Mouse (Mus musculus): Measurements from ENCODE around the gene Ephx3. TPM values are rescaled to one million over a fixed set of nuclear protein-coding genes. Genes with fewer than 3 reads are reported as not detected.

The Ephx3 gene
- polyA plus RNA-seq, 1 experiment, result not detected

DNA sequence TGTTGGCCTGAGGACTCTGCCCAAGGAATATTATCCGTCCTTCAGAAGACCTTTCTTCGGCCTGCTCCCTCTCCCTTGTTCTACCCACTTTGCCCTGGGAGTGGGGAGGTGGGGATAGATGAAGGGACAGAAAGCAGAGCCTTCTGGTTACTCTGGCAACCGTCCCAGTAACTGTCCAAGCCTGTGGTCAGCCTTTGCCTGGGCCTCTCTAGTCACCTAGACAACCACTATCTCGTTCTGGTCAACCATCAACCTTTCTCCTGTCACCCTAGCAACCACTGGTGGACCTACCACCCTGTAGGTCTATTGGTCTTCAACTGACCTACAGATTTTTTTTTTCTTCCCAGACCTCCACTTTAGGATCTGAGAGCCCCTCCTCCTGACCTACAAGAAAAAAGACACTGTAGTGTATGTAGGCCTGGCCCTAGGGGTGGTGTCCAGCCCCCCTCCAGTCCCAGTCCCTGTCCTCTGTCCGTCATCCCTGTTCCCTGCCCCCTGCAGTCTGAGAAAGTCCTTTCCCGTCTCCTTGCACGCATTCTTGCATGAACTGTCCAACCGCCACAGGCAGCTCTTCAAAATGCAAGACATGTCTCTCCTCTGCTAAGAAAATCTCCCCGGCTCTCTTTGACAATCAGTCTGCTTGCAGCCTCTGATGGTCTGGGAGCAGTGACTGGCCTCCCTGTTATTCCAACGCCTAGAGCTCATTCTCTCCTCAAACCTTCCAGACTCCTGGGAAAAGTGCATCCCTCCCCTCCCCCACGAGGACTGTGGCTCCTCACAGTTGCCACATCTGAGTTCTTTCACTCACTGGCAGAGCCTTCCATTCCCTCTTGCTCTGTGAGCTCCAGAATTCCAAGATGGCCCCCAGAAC, 9.5 kb downstream of the Ephx3 start:
- Histone ChIP-seq H3K36me3 (replicated peaks; ENCODE audit: low read length) (peaks cover 3% of the 10 kb centered on the region), H3K27me3 (replicated peaks) (peaks cover 49% of the 10 kb centered on the region), H3K4me1 (peaks cover 12% of the 10 kb centered on the region), H3K4me3 (replicated peaks) (no peak overlapping the region), H3K9me3 (no peaks in the 10 kb centered on the region)
- TF ChIP-seq FLI1 (IDR thresholded peaks at IDR 0.05; ENCODE audit: low read length), result no peak
- no peak for TF ChIP-seq GATA1 (IDR thresholded peaks at IDR 0.05; ENCODE audit: borderline replicate concordance, low read length)

DNA sequence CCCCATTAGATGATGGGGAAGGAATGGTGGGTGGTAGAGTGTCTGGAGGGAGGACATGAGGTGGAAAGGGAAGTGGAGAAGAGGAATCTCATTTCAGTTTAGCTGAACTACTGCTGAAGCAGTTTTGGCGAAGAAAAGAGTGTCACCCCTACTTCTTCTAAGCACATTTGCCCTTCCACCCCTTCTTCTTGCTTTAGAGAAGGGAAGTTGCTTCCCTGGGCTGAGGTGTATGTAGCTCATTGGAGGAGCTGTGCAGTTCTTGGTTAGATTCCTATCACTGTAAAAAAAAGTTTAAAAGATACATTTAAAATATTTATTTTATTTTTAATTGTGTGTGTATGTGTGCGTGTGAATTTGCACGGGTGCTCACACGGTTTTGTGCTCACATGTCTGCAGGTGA, 12.4 kb downstream of the Ephx3 start:
- peaks cover 46% of the 10 kb centered on the region for H3K27me3 ChIP-seq (replicated peaks)
- H3K9me3 ChIP-seq, result no peaks in the 10 kb centered on the region
- no peaks in the 10 kb centered on the region for H3K36me3 ChIP-seq (replicated peaks; ENCODE audit: low read length)
- H3K4me1 ChIP-seq, result peaks cover 25% of the 10 kb centered on the region
- TF ChIP-seq FLI1 (IDR thresholded peaks at IDR 0.05; ENCODE audit: low read length) (no peak), GATA1 (IDR thresholded peaks at IDR 0.05; ENCODE audit: borderline replicate concordance, low read length) (no peak)
- no peak overlapping the region for H3K4me3 ChIP-seq (replicated peaks)

DNA sequence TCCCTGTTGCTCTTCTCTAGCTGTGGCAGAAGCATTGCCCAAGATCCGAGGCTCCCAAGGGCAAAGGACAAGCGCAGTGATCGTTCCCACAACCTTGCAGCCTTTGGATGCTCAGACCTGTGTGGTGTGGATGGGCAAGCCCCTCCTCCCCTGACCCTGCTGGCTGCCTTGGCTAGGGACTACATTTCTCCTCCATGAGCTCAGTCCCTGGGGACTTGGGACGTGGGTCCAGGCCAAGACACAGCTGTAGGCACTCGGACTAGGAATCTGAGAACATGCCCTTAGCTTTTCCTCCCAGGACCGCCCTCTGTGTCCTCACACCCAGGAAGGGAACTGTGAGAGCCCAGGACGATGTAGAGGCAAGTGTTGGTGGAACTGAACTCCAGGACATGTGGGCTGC, 16.2 kb downstream of the Ephx3 start:
- Histone ChIP-seq H3K9me3 (no peaks in the 10 kb centered on the region), H3K4me1 (peaks cover 33% of the 10 kb centered on the region), H3K27me3 (replicated peaks) (peaks cover 32% of the 10 kb centered on the region), H3K4me3 (replicated peaks) (no peak overlapping the region), H3K36me3 (replicated peaks; ENCODE audit: low read length) (no peaks in the 10 kb centered on the region)
- no peak for TF ChIP-seq GATA1 (IDR thresholded peaks at IDR 0.05; ENCODE audit: borderline replicate concordance, low read length)
- no peak for TF ChIP-seq FLI1 (IDR thresholded peaks at IDR 0.05; ENCODE audit: low read length)

DNA sequence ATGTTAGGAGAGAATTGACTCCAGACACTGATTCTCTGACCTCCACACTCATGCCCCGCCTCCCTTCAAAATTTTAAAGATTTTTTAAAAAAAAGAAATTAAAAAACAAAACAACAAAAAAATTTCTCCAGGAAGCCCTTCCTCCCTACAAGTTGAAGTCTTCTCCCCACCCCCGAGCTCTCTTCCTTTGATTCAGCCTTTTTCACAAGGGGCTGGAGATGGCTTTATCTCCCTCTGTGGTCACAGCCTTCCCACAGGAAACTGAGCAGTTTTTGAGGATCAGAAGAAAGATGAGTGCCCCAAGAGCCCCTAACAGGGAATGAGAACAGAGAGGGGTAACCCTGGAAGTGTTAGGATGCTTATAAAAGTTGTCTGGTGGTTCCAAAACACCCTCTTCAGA, 16.9 kb downstream of the Ephx3 start:
- Histone ChIP-seq H3K9me3 (no peaks in the 10 kb centered on the region), H3K4me3 (replicated peaks) (no peak overlapping the region), H3K27me3 (replicated peaks) (peaks cover 37% of the 10 kb centered on the region), H3K4me1 (peaks cover 33% of the 10 kb centered on the region), H3K36me3 (replicated peaks; ENCODE audit: low read length) (no peaks in the 10 kb centered on the region)
- no peak for TF ChIP-seq GATA1 (IDR thresholded peaks at IDR 0.05; ENCODE audit: borderline replicate concordance, low read length)
- no peak for TF ChIP-seq FLI1 (IDR thresholded peaks at IDR 0.05; ENCODE audit: low read length)

DNA sequence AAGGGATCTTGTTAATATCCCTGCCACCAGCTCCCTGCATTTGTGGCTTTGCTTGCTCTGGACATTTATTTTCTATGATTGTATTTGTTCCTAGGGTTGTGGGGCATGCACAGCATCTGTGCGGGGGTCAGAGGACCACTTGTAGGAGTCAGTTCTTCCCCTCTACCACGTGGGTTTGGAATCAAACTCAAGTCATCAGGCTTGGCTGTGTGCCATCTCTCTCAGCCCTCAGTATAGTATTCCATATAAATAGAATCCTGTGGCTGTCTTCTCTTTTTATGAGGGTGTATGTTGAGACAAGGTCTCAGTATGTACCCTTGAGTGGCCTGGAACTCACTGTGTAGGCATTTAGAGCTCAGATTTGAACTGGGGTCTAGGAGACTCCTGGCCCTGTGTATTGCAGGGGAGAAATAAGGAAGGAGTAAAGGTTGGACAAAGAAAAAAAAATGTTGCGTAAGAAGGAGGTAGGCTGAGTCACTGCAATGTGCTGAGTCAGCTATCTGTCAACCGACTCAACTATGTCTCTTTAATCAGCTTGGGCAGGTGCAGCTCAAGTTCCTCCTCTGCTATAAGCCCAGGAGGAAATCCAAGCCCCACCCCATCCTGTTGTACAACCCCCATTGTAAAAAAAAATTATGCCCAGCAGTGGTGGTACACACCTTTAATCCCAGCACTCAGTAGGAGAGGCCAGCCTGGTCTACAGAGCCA, 19.7 kb downstream of the Ephx3 start:
- no peak for TF ChIP-seq FLI1 (IDR thresholded peaks at IDR 0.05; ENCODE audit: low read length)
- no peak for TF ChIP-seq GATA1 (IDR thresholded peaks at IDR 0.05; ENCODE audit: borderline replicate concordance, low read length)
- Histone ChIP-seq H3K9me3 (no peaks in the 10 kb centered on the region), H3K36me3 (replicated peaks; ENCODE audit: low read length) (no peaks in the 10 kb centered on the region), H3K4me3 (replicated peaks) (no peak overlapping the region), H3K4me1 (peaks cover 55% of the 10 kb centered on the region), H3K27me3 (replicated peaks) (peaks cover 54% of the 10 kb centered on the region)

DNA sequence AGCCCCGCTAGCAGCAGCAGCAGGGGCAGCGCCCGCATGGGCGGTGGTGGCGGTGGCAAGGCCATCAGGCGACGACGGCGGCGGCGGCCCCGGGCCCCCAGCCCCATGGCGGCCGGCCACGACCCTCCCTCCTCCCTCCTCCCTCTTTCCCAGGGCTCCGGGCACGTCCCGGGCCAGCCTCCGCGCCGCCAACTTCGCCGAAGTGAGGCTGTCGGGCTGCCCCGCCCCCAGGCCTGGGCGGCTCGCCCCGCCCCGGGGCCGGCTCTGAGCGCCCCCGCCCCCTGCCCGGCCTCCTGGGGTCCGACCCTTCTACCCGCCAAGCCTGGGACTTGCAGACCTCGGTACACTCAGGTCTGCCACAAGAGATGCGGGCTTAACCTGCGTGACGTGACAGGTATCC, 22.7 kb downstream of the Ephx3 start, which contains the start of gene Notch3:
Gene Notch3 (minus strand): TSS at position 166 of the 400 bp plus-strand sequence.
- no peak for TF ChIP-seq FLI1 (IDR thresholded peaks at IDR 0.05; ENCODE audit: low read length)
- TF ChIP-seq GATA1 (IDR thresholded peaks at IDR 0.05; ENCODE audit: borderline replicate concordance, low read length), result no peak
- no peaks in the 10 kb centered on the region for H3K9me3 ChIP-seq
- H3K4me1 ChIP-seq, result peaks cover 58% of the 10 kb centered on the region
- H3K36me3 ChIP-seq (replicated peaks; ENCODE audit: low read length), result no peaks in the 10 kb centered on the region
- peaks cover 70% of the 10 kb centered on the region for H3K27me3 ChIP-seq (replicated peaks)
- peak within 1 kb of the TSS; percentile 88 for H3K4me3 ChIP-seq (replicated peaks)

DNA sequence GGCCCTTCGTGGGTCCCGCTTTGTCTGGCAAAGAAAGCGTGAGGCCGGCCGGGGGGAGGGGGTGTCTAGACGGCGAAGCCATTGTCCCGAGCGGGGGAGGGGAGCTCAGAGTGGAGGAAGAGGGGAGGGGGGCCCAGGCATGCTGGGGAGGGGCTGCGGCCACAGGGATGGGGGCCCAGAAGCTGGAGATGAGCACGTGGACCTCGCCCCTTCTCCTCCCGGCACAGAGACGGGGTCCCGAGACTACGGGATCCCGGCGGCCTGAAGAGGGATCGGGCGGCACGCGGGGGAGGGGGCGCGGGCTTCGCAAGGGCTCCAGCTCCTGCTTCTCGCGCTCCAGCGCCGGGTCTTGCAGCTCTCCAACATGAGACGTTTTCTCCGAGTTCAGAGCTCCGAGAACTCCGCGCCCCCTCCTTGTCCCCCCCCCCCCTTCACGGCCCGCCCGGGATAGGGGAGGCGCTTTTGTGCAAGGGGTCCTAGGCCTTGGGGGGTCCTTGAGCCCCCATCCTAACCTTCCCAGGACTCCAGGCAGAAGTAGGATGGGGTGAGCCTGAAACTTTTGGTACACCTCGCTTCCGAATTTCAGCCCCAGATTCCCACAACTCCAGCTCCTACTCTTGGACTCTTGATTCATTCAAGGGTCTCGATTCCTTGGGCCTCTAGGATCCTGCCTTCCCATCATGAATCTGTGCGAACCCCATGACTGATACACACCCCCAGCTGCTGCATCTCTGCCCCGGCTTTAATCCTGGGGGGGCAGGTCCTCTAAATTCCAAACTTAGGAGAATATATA, 23.4 kb downstream of the Ephx3 start:
- Histone ChIP-seq H3K36me3 (replicated peaks; ENCODE audit: low read length) (no peaks in the 10 kb centered on the region), H3K27me3 (replicated peaks) (peaks cover 76% of the 10 kb centered on the region), H3K4me3 (replicated peaks) (peak overlapping the region; percentile 88), H3K4me1 (peaks cover 64% of the 10 kb centered on the region), H3K9me3 (no peaks in the 10 kb centered on the region)
- TF ChIP-seq GATA1 (IDR thresholded peaks at IDR 0.05; ENCODE audit: borderline replicate concordance, low read length), result no peak
- TF ChIP-seq FLI1 (IDR thresholded peaks at IDR 0.05; ENCODE audit: low read length), result no peak

DNA sequence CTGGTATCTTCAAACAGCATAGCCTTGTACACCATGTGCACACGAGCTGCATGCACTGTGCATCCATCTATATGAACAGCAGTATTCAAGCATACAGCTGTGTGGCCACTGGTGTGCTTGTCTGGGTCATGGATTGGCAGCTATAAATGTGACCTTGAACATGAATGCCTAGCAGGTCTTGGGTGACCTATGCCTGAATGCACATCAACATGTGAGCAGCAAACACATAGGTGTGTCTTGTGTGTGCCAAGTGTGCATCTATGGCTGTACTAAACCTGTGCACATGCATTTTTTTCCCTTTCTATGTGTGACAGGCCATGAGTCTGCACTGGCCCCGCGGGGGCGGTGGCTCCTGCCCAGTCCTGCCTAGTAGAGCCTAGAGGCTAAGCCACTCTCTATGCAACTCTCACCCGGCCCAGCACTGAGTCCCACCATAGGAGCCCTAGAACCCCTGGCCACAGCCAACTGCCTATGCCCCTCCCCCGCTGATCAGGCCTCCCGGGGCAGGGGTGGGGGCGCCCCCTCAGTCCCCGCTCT, 24.0 kb downstream of the Ephx3 start:
- TF ChIP-seq GATA1 (IDR thresholded peaks at IDR 0.05; ENCODE audit: borderline replicate concordance, low read length) (no peak), FLI1 (IDR thresholded peaks at IDR 0.05; ENCODE audit: low read length) (no peak)
- Histone ChIP-seq H3K9me3 (no peaks in the 10 kb centered on the region), H3K4me3 (replicated peaks) (peak overlapping the region; percentile 66), H3K27me3 (replicated peaks) (peaks cover 82% of the 10 kb centered on the region), H3K36me3 (replicated peaks; ENCODE audit: low read length) (no peaks in the 10 kb centered on the region), H3K4me1 (peaks cover 67% of the 10 kb centered on the region)

DNA sequence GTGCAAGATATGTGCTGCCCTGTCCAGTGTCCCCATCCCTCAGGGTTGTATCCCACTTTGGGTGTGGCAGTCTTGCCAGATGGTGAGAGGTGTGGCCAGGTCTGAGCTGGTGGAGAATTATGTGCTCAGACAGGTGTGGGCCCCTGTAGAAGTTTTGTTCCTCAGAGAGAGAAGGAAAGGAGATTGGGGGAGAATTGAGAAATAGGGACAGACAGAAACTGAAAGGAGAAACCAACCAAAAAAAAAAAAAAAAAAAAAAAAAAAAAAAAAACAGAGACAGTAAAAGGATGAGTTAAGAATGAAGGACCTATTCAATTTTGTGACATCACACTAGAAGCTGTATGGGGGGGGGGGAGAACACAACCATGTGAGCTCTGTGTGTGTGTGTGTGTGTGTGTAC, 24.6 kb downstream of the Ephx3 start:
- Histone ChIP-seq H3K9me3 (no peaks in the 10 kb centered on the region), H3K27me3 (replicated peaks) (peaks cover 87% of the 10 kb centered on the region), H3K4me3 (replicated peaks) (peak overlapping the region; percentile 50), H3K4me1 (peaks cover 62% of the 10 kb centered on the region), H3K36me3 (replicated peaks; ENCODE audit: low read length) (no peaks in the 10 kb centered on the region)
- TF ChIP-seq GATA1 (IDR thresholded peaks at IDR 0.05; ENCODE audit: borderline replicate concordance, low read length) (no peak), FLI1 (IDR thresholded peaks at IDR 0.05; ENCODE audit: low read length) (no peak)
